Mouse (Mus musculus) skeletal muscle tissue, postnatal 0 days (tissue): ENCODE measurements around the gene Sfpq. TPM values are rescaled to one million over a fixed set of nuclear protein-coding genes. Genes with fewer than 3 reads are reported as not detected.

Source experiments
- polyA plus RNA-seq: library from polyadenylated mRNA; unstranded; fragments of >200 nt; fragmentation: Nextera tagmentation; extraction: Ambion mirVana; gene quantifications from 2 replicates; pipeline ENCODE4 v1.2.1, GENCODE M21; 2015

Gene Sfpq
- polyA plus RNA-seq: 31.4 and 35.8 TPM in 2 replicates

DNA sequence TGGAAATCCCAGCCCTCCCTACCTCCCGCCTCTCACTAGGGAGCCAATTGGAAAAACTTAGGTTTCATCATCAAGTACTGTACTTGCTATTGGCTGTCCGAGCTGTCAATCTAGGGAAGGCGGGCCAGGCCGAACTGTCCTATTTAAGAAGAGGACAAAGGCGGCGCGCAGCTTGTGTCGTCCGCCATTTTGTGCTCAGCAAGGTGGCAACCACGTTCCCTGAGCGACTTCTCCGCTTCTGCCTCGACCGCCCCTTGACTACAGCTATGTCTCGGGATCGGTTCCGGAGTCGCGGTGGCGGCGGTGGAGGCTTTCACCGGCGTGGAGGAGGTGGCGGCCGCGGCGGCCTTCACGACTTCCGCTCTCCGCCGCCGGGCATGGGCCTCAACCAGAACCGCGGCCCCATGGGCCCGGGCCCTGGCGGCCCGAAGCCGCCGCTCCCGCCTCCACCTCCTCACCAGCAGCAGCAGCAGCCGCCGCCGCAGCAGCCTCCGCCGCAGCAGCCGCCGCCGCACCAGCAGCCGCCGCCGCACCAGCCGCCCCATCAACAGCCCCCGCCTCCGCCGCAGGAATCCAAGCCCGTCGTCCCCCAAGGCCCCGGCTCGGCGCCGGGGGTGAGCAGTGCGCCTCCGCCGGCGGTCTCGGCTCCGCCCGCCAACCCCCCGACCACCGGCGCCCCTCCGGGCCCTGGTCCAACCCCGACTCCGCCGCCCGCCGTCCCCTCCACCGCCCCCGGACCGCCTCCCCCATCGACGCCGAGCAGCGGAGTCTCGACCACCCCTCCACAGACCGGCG, at the start of gene Sfpq:
TSS of gene Sfpq (plus strand) at position 174 of the 795 bp plus-strand sequence.

DNA sequence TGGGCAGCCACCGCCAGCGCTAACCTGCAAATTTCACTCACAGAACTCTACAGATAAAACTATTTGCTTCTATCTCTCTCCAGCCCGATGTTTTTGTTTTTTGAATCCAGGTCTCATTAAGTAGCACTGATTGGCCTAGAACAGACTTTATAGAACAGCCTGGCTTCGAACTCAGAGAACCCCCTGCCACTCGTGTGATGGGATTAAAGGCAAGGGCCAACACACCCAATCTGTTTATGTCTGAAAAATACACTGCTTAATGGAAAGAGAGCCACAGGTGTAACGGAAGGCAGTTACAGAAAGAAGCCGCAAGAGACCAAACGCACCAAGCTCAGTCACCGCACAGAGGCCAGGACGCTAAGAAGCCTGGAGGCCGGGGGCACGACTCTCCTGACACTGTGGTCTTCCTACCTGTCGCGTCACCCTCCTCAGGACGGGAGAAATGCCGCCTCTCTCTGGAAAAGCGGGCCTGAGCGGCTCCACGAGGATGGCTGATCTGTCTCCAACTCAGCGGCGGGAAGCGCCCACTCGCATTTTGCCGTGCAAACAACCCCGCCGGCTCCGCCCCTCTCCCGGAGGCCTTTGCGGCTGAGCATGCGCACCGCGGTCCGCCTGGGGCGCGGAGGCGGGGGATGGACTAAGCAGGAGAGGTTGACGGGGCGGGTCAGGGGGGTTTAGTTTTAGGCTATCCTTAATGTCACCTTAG, 39.6 kb downstream of the Sfpq start, which contains the start of gene Zmym1:
TSS of gene Zmym1 (minus strand) at position 568 of the 706 bp plus-strand sequence.

DNA sequence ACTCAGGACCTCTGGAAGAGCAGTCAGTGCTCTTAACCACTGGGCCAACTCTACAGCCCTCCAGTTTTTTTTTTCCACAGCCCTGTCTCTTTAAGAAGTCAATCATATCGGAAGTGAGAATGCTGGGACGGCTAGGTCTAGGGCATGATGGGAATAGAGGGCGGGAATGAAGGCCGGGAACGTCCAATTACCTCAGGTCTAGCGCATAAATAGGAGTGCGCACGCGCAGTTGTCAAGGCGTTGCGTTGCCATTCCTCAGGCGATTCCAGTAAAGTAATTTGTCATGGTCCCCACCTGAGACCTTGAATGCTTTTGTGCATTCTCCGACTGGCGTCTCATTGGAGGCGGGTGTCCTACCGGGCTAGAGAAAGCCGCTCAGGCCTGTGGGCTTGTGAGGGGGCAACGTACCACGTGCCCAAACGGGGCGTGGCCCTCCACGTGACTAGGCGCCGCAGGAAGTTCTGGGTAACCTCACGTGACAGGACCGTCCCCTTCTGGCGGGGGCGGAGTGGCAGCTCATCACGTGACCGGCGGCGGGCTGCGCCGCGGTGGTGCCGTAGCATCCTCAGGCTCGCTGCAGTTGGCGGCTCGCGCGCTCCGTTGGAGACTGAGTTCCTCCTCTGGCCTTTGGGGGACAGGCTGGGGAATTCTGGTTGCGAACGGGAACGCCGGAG, 55.9 kb downstream of the Sfpq start, which contains the start of gene Zmym6:
TSS of gene Zmym6 (plus strand) at position 509 of the 674 bp plus-strand sequence.

Other genes starting within 250 kb of the Sfpq start
- 7.3 and 9.6 TPM in 2 replicates for gene Zmym4, start 53.2 kb upstream of the Sfpq start, polyA plus RNA-seq
- 4.6 and 7.0 TPM in 2 replicates for gene Zmym1, start 39.8 kb downstream of the Sfpq start, polyA plus RNA-seq
- 6.1 and 8.1 TPM in 2 replicates for gene Zmym6, start 56.1 kb downstream of the Sfpq start, polyA plus RNA-seq
- gene Tmem35b, start 102.4 kb downstream of the Sfpq start, polyA plus RNA-seq: 5.4 and 8.1 TPM in 2 replicates
- 0.29 and 0.40 TPM in 2 replicates for gene Dlgap3, start 147.9 kb downstream of the Sfpq start, polyA plus RNA-seq
- gene Smim12, start 222.5 kb downstream of the Sfpq start, polyA plus RNA-seq: 57.3 and 57.8 TPM in 2 replicates